Mouse (Mus musculus) heart, embryonic 14.5 days (tissue): ENCODE results near the gene Mgat3. TPM values are rescaled to one million over a fixed set of nuclear protein-coding genes. Genes with fewer than 3 reads are reported as not detected.

Source experiments
- ATAC-seq: fragments of 200-750 bp; cut with Nextera tagmentation; 2 replicates; pipeline ENCODE4 v1.8.0; 2017; ENCODE audit warnings: low read depth, moderate TSS enrichment; ENCODE audit not compliant: insufficient number of reproducible peaks, insufficient read depth, low FRiP score
- H3K27ac ChIP-seq, 2 experiments: fragments of 200-500 bp in 1 of 2; fragments of 300-500 bp in 1 of 2; sonication (generic) in 1 of 2; replicated peaks in 1 of 2; 2 replicates each; pipeline ENCODE4 v1.5.1; 2012 to 2014; ENCODE audit warnings: low read depth in 2 of 2, low read length in 2 of 2, control low read depth in 1 of 2, mild to moderate bottlenecking in 1 of 2, mixed read lengths in 1 of 2; ENCODE audit not compliant: control insufficient read depth in 1 of 2, insufficient read depth in 1 of 2
- H3K27me3 ChIP-seq: fragments of 300-500 bp; sonication (generic); 2 replicates; pipeline ENCODE4 v1.6.1; 2014; ENCODE audit warnings: mild to moderate bottlenecking, low read length, control low read depth; ENCODE audit not compliant: control insufficient read depth, insufficient read depth
- H3K36me3 ChIP-seq: fragments of 300-500 bp; sonication (generic); 2 replicates; pipeline ENCODE4 v1.6.1; 2014; ENCODE audit warnings: mild to moderate bottlenecking, control low read depth, low read length, mixed read lengths; ENCODE audit not compliant: control insufficient read depth, insufficient read depth
- H3K4me1 ChIP-seq, 2 experiments: fragments of 200-500 bp in 1 of 2; fragments of 300-500 bp in 1 of 2; sonication (generic) in 1 of 2; 2 replicates each; pipeline ENCODE4 v1.6.1; 2012 to 2014; ENCODE audit warnings: low read length in 2 of 2, control low read depth in 1 of 2, mixed read lengths in 1 of 2; ENCODE audit not compliant: control insufficient read depth in 2 of 2, insufficient read depth in 2 of 2
- H3K4me2 ChIP-seq: fragments of 300-500 bp; sonication (generic); 2 replicates; pipeline ENCODE4 v1.6.1; 2014; ENCODE audit warnings: mild to moderate bottlenecking, low read length
- H3K4me3 ChIP-seq, 2 experiments: fragments of 200-500 bp in 1 of 2; fragments of 300-500 bp in 1 of 2; sonication (generic) in 1 of 2; 2 replicates each; pipeline ENCODE4 v1.5.1; 2012 to 2014; ENCODE audit warnings: low read length in 2 of 2, mild to moderate bottlenecking in 2 of 2, control low read depth in 1 of 2, low read depth in 1 of 2, moderate library complexity in 1 of 2; ENCODE audit not compliant: control insufficient read depth in 1 of 2, insufficient read depth in 1 of 2
- H3K9ac ChIP-seq: fragments of 300-500 bp; sonication (generic); 2 replicates; pipeline ENCODE4 v1.6.1; 2014; ENCODE audit warnings: mild to moderate bottlenecking, low read length
- H3K9me3 ChIP-seq: fragments of 300-500 bp; sonication (generic); 2 replicates; pipeline ENCODE4 v1.6.1; 2016; ENCODE audit warnings: low read length, control low read depth; ENCODE audit not compliant: control insufficient read depth
- WGBS: fragments of 180-500 bp; shearing (Covaris S2); extraction: QIAGEN DNeasy Blood & Tissue Kit; methylation state at CpG from one replicate; pipeline ENCODE4 v1.1.7; 2014; 5-methylcytosine and 5-hydroxymethylcytosine counted together
- polyA plus RNA-seq: library from polyadenylated mRNA; unstranded; fragments of >200 nt; fragmentation: Nextera tagmentation; extraction: Ambion mirVana; gene quantifications from 2 replicates; pipeline ENCODE4 v1.2.1, GENCODE M21; 2014

The Mgat3 gene
- polyA plus RNA-seq, 1 experiment from 2014 or later, result 1.9 TPM

- peaks cover 3 to 8% of the 10 kb centered on the region in 2 experiments; a peak in 2 of 4 replicates for H3K4me1 ChIP-seq
- H3K4me2 ChIP-seq, result no peak overlapping the region
- no peak overlapping the region; a peak in 1 of 4 replicates for H3K27ac ChIP-seq
- WGBS, result 26% methylated on average over 8 of the region's 8 CpGs
- no peak overlapping the region for H3K9ac ChIP-seq
- H3K9me3 ChIP-seq, result no peaks in the 10 kb centered on the region
- no peaks in the 10 kb centered on the region for H3K27me3 ChIP-seq
- ATAC-seq, result no peak
- peaks cover 87% of the 10 kb centered on the region for H3K36me3 ChIP-seq
- no peak overlapping the region for H3K4me3 ChIP-seq
These were observed 14.1 kb upstream of the Mgat3 start for GRCm38 (mm10) chr15:80159286-80159901.

DNA sequence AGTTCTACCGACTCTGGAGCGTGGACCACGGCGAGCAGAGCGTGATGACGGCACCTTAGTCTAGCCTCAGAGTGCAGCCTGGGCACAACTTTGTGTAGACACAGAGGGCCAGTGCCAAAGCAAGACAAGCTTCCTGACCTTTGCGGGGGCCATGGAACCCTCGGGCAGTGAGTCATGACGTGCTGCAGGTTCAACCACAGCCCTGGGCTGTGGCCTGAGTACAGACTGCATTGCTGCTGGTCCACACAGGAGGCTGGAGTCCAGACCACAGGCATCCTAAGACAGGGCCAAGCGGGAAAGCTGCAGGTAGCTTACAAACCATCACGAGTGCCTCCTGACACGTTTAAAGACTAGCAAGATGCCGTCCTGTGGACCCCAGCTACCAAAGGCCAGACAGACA, 13.3 kb upstream of the Mgat3 start:
- no peak overlapping the region for H3K4me2 ChIP-seq
- no peaks in the 10 kb centered on the region for H3K27me3 ChIP-seq
- no peaks in the 10 kb centered on the region for H3K9me3 ChIP-seq
- peaks cover 3 to 8% of the 10 kb centered on the region in 2 experiments; a peak in 2 of 4 replicates for H3K4me1 ChIP-seq
- H3K4me3 ChIP-seq, result no peak overlapping the region
- 90% methylated on average over 13 of the region's 13 CpGs for WGBS
- no peak overlapping the region for H3K9ac ChIP-seq
- H3K27ac ChIP-seq, result no peak overlapping the region
- no peak for ATAC-seq
- H3K36me3 ChIP-seq, result peaks cover 78% of the 10 kb centered on the region

DNA sequence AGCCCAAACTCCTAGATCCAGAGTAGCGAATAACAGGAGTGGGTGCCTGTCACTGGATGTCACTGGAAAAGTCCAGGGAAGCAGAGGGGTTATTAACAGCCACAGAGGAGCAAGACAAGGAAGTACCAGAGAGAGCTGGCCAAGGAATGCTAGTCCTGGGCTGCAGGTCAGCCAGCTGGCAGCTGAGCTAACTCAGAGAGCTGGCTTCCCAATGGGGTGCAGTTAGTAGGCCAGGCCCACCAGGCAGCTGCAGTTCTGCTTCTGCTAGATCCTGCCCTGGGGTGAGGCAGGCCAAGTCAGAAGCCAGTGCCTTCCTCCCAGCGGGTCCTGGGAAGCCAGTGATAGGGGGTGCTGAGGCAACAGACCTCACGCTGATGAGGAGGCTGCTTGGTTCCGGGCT, 12.8 kb upstream of the Mgat3 start:
- H3K9me3 ChIP-seq, result no peaks in the 10 kb centered on the region
- no peak for ATAC-seq
- no peak overlapping the region for H3K9ac ChIP-seq
- H3K4me2 ChIP-seq, result no peak overlapping the region
- 95% methylated on average over 4 of the region's 4 CpGs for WGBS
- no peaks in the 10 kb centered on the region for H3K27me3 ChIP-seq
- no peak overlapping the region for H3K27ac ChIP-seq
- peaks cover 3 to 8% of the 10 kb centered on the region in 2 experiments; a peak in 2 of 4 replicates for H3K4me1 ChIP-seq
- peaks cover 73% of the 10 kb centered on the region for H3K36me3 ChIP-seq
- H3K4me3 ChIP-seq, result no peak overlapping the region

DNA sequence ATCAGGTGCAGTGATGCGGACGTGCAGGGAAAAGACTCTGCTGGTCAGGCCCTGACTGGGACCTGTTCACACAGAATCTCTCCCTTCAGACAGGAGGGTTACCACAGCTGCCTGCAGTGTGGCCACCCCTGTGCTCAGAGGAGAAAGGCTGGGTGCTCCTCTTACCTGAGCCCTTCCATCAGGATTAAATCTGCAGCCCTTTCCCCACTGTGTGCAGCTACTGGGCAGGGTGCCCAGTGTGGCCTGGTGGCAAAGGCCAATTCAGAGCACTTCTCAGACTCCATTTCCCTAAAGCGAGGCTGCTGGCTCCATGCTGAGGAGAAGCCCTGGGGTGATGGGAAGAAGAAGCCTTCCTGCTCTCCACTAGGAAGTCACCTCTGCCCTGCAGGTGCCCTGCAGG, 12.3 kb upstream of the Mgat3 start:
- 87% methylated on average over 3 of the region's 3 CpGs for WGBS
- ATAC-seq, result no peak
- no peak overlapping the region for H3K27ac ChIP-seq
- H3K27me3 ChIP-seq, result no peaks in the 10 kb centered on the region
- H3K4me1 ChIP-seq, result peaks cover 3 to 8% of the 10 kb centered on the region in 2 experiments; a peak in 2 of 4 replicates
- peaks cover 69% of the 10 kb centered on the region for H3K36me3 ChIP-seq
- H3K4me3 ChIP-seq, result no peak overlapping the region
- H3K9ac ChIP-seq, result no peak overlapping the region
- H3K9me3 ChIP-seq, result no peaks in the 10 kb centered on the region
- no peak overlapping the region for H3K4me2 ChIP-seq

- H3K9me3 ChIP-seq, result no peaks in the 10 kb centered on the region
- no peak overlapping the region for H3K4me2 ChIP-seq
- 91% methylated on average over 4 of the region's 4 CpGs for WGBS
- no peak for ATAC-seq
- no peak overlapping the region for H3K4me3 ChIP-seq
- H3K27me3 ChIP-seq, result no peaks in the 10 kb centered on the region
- peaks cover 3 to 8% of the 10 kb centered on the region in 2 experiments; a peak in 2 of 4 replicates for H3K4me1 ChIP-seq
- peaks cover 56% of the 10 kb centered on the region for H3K36me3 ChIP-seq
- H3K9ac ChIP-seq, result no peak overlapping the region
- H3K27ac ChIP-seq, result no peak overlapping the region
These were observed 11.0 kb upstream of the Mgat3 start for GRCm38 (mm10) chr15:80162401-80162964.

GRCm38 (mm10) chr15:80163274-80163673, 10.2 kb upstream of the Mgat3 start:
- Histone ChIP-seq H3K27me3 (no peaks in the 10 kb centered on the region), H3K9me3 (no peaks in the 10 kb centered on the region), H3K27ac (no peak overlapping the region), H3K9ac (no peak overlapping the region), H3K4me3 (no peak overlapping the region), H3K36me3 (peaks cover 48% of the 10 kb centered on the region), H3K4me2 (no peak overlapping the region), H3K4me1 (peaks cover 3 to 8% of the 10 kb centered on the region in 2 experiments; a peak in 2 of 4 replicates)
- WGBS, result 68% methylated on average over 11 of the region's 11 CpGs
- ATAC-seq, result no peak

- 85% methylated on average over 4 of the region's 4 CpGs for WGBS
- no peak overlapping the region for H3K27ac ChIP-seq
- no peak overlapping the region for H3K9ac ChIP-seq
- no peaks in the 10 kb centered on the region for H3K27me3 ChIP-seq
- H3K9me3 ChIP-seq, result no peaks in the 10 kb centered on the region
- no peak overlapping the region for H3K4me3 ChIP-seq
- peaks cover 43% of the 10 kb centered on the region for H3K36me3 ChIP-seq
- peaks cover 3 to 8% of the 10 kb centered on the region in 2 experiments; a peak in 2 of 4 replicates for H3K4me1 ChIP-seq
- ATAC-seq, result no peak
- H3K4me2 ChIP-seq, result no peak overlapping the region
These were observed 9.8 kb upstream of the Mgat3 start for GRCm38 (mm10) chr15:80163716-80164115.
